Mouse (Mus musculus) intestine, postnatal 0 days (tissue): ENCODE data around the gene Pnkd. TPM values are rescaled to one million over a fixed set of nuclear protein-coding genes. Genes with fewer than 3 reads are reported as not detected.
"Not testable (repeated sequence)": the region's sequence is repeated elsewhere in the genome, so short reads cannot be mapped to it uniquely, and the experiment has no call there.

ENCODE experiments used
- ATAC-seq: fragments of 200-750 bp; cut with Nextera tagmentation; 2 replicates; pipeline ENCODE4 v1.8.0; 2017; ENCODE audit warnings: mild to moderate bottlenecking, moderate TSS enrichment, moderate library complexity
- H3K27ac ChIP-seq: fragments of 300-500 bp; sonication (generic); 2 replicates; pipeline ENCODE4 v1.5.1; 2014; ENCODE audit warnings: mild to moderate bottlenecking, low read depth, low read length, moderate library complexity
- H3K27me3 ChIP-seq: fragments of 300-500 bp; sonication (generic); replicated peaks from 2 replicates; pipeline ENCODE4 v1.6.1; 2014; ENCODE audit warnings: low read length, mixed read lengths; ENCODE audit not compliant: control insufficient read depth, insufficient read depth
- H3K36me3 ChIP-seq: fragments of 300-500 bp; sonication (generic); 2 replicates; pipeline ENCODE4 v1.6.1; 2014; ENCODE audit warnings: mild to moderate bottlenecking, moderate library complexity; ENCODE audit not compliant: control insufficient read depth, insufficient read depth
- H3K4me1 ChIP-seq: fragments of 300-500 bp; sonication (generic); replicated peaks from 2 replicates; pipeline ENCODE4 v1.6.1; 2014; ENCODE audit warnings: antibody characterized with exemption, low read length, mixed read lengths; ENCODE audit not compliant: control insufficient read depth, insufficient read depth
- H3K4me2 ChIP-seq: fragments of 300-500 bp; sonication (generic); replicated peaks from 2 replicates; pipeline ENCODE4 v1.6.1; 2014; ENCODE audit warnings: low read depth, mild to moderate bottlenecking, moderate library complexity
- H3K4me3 ChIP-seq: fragments of 300-500 bp; sonication (generic); 2 replicates; pipeline ENCODE4 v1.5.1; 2014; ENCODE audit warnings: low read depth, low read length
- H3K9ac ChIP-seq: fragments of 300-500 bp; sonication (generic); 2 replicates; pipeline ENCODE4 v1.6.1; 2014; ENCODE audit warnings: mild to moderate bottlenecking, low read depth, low read length
- H3K9me3 ChIP-seq: fragments of 300-500 bp; sonication (generic); 2 replicates; pipeline ENCODE4 v1.6.1; 2016; ENCODE audit warnings: mixed run types; ENCODE audit not compliant: control insufficient read depth
- CTCF ChIP-seq: sonication (generic); IDR thresholded peaks from 2 replicates; pipeline ENCODE4 v1.5.1; 2016; ENCODE audit warnings: low read depth, mild to moderate bottlenecking, control low read depth, antibody characterized with exemption, moderate library complexity
- WGBS: fragments of 180-500 bp; shearing (Covaris S2); extraction: QIAGEN DNeasy Blood & Tissue Kit; methylation state at CpG from one replicate; pipeline ENCODE4 v1.1.7; 2014; 5-methylcytosine and 5-hydroxymethylcytosine counted together
- polyA plus RNA-seq: library from polyadenylated mRNA; unstranded; fragments of >200 nt; fragmentation: Nextera tagmentation; extraction: Ambion mirVana; gene quantifications from 2 replicates; pipeline ENCODE4 v1.2.1, GENCODE M21; 2015

Gene Pnkd
- polyA plus RNA-seq, 1 experiment from 2014 or later: 107 TPM

DNA sequence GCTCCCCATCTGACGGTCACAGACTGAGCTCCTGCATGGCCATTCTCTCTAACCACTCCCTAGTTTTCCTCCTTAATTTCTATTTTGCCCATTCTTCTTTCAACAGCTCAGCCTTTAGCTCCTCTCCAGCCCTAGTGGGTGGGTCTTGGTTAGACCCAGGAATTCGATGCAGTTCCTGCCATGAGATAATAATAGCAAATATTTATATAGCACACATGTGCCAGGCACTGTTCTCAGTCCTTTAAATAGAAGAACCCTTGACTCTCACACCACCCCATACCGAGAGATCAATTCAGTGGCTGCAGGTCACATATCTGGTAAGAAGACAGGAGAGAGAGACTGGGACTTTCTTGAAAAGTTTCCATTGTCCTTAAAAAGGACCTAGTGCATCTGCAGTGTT lies 36.7 kb downstream of the Pnkd start:
- TF ChIP-seq CTCF: no peak
- no peak overlapping the region for H3K9ac ChIP-seq
- no peaks in the 10 kb centered on the region for H3K9me3 ChIP-seq
- H3K27me3 ChIP-seq: no peaks in the 10 kb centered on the region
- no peak overlapping the region for H3K27ac ChIP-seq
- 54% methylated on average over 3 of the region's 3 CpGs for WGBS
- no peak overlapping the region for H3K4me2 ChIP-seq
- no peaks in the 10 kb centered on the region for H3K36me3 ChIP-seq
- H3K4me3 ChIP-seq: no peak overlapping the region
- ATAC-seq: no peak
- H3K4me1 ChIP-seq: no peaks in the 10 kb centered on the region

GRCm38 (mm10) chr1:74326916-74327315 lies 42.2 kb downstream of the Pnkd start:
- not testable (repeated sequence) for H3K9me3 ChIP-seq, H3K27ac ChIP-seq, H3K4me2 ChIP-seq, H3K36me3 ChIP-seq, H3K27me3 ChIP-seq, H3K4me1 ChIP-seq, H3K4me3 ChIP-seq, ATAC-seq, H3K9ac ChIP-seq
- TF ChIP-seq CTCF: peak; percentile 50
- 84% methylated on average over 2 of the region's 2 CpGs for WGBS

GRCm38 (mm10) chr1:74329899-74330431 lies 45.2 kb downstream of the Pnkd start:
- H3K4me3 ChIP-seq: no peak overlapping the region
- no peak for TF ChIP-seq CTCF
- H3K4me2 ChIP-seq: peak overlapping the region; percentile 38
- H3K9me3 ChIP-seq: no peaks in the 10 kb centered on the region
- no peak overlapping the region for H3K9ac ChIP-seq
- peak overlapping the region; percentile 57; the same call in 1 of the 2 replicates for H3K27ac ChIP-seq
- H3K4me1 ChIP-seq: peaks cover 3% of the 10 kb centered on the region; the same call in 1 of the 2 replicates
- 32% methylated on average over 7 of the region's 7 CpGs for WGBS
- no peaks in the 10 kb centered on the region for H3K27me3 ChIP-seq
- ATAC-seq: 0 out of 2 replicates have a peak, but pooled peaks have one; percentile 20
- H3K36me3 ChIP-seq: no peaks in the 10 kb centered on the region

DNA sequence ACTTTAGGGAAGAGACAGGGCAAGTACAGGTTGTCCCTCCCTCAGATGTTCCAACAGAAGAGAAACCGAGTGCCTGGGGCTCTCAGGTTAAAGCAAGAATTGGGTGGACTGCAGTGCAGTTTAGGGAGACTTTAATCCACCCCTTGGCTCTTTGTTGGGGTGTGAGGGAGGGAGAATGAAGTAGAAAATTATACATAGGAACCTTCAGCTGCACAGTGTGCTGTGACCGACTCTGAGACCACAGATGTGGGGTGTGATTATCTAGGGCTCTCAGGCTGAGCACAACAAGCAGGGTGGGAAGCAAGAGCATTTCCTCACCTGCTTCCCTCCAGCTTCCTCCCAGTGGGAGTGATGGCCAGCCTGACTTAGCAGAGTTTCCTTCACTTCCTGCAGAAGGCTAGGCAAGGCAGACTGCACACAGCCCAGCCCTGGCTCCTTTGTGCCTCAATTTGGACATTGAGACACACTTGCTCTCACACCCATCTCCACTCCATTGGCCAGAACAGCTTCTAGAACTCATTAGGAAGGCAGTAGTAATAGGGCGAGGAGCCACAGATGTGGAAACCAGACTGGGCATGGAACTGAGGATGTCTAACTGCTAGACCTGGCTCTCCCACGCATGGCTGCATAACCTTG lies 46.4 kb downstream of the Pnkd start:
- Histone ChIP-seq H3K27ac (no peak overlapping the region; the same call in 1 of the 2 replicates), H3K4me3 (no peak overlapping the region), H3K9me3 (no peaks in the 10 kb centered on the region), H3K27me3 (no peaks in the 10 kb centered on the region), H3K4me1 (peaks cover 3% of the 10 kb centered on the region; the same call in 1 of the 2 replicates), H3K9ac (no peak overlapping the region), H3K36me3 (no peaks in the 10 kb centered on the region), H3K4me2 (no peak overlapping the region)
- TF ChIP-seq CTCF: no peak
- 56% methylated on average over 4 of the region's 4 CpGs for WGBS
- ATAC-seq: no peak

DNA sequence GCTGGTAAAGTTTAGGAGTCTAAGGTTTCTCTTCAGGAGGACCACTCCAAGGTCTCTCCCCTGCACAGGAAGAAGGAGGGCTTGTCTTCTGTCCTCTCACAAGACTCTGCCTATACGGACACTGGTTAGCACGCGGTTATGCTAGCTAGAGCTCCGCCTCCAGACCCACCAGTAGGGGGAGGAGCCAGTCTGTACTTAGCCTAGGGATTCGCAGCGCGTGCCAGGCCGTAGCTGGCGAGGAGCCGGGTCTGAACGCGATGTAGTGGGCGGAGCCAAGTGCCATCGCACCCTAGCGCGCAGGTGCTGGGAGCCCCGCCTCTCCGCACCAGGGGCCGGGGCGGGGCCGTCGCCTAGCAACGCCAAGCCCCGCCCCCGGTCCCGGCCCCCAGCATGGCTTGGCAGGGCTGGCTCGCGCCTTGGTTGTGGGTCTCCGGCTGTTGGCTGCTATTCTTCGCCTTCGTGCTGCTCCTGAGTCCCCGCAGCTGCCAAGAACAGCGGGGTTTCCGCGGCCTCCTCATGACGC lies 47.6 kb downstream of the Pnkd start:
- Histone ChIP-seq H3K9ac (no peak overlapping the region), H3K4me2 (peak overlapping the region; percentile 87), H3K9me3 (no peaks in the 10 kb centered on the region), H3K4me1 (peaks cover 3% of the 10 kb centered on the region; the same call in 1 of the 2 replicates), H3K36me3 (no peaks in the 10 kb centered on the region), H3K27ac (peak overlapping the region; percentile 15), H3K27me3 (no peaks in the 10 kb centered on the region), H3K4me3 (peak overlapping the region; percentile 46)
- under 1% methylated on average over 36 of the region's 36 CpGs for WGBS
- ATAC-seq: peak; percentile 87
- peak; percentile 68 for TF ChIP-seq CTCF

DNA sequence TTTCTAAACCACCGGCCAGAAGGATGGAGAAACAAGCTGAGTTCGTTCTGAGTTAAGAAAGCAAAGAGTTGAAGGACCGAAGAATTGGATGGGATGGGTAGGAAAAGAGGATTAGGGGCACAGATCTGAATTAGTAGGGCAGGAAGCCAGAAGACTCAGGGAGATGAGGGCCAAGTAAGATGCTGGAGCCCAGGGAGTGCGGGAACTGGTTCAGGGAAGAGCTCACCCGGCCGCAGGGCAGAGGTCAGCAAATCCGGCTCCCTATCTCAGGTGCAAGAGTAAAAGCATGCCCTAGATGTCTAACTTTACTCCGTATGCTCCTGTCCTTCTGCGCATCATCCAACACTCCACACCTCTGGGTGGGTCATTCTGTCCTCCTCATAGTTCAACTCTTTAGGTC lies 48.2 kb downstream of the Pnkd start:
- H3K4me2 ChIP-seq: peak overlapping the region; percentile 87
- H3K4me1 ChIP-seq: peaks cover 3% of the 10 kb centered on the region; the same call in 1 of the 2 replicates
- ATAC-seq: no peak
- WGBS: 7% methylated on average over 9 of the region's 9 CpGs
- H3K27ac ChIP-seq: no peak overlapping the region
- H3K4me3 ChIP-seq: peak overlapping the region; percentile 46
- no peaks in the 10 kb centered on the region for H3K36me3 ChIP-seq
- no peak overlapping the region for H3K9ac ChIP-seq
- H3K9me3 ChIP-seq: no peaks in the 10 kb centered on the region
- TF ChIP-seq CTCF: no peak
- no peaks in the 10 kb centered on the region for H3K27me3 ChIP-seq
